Mouse (Mus musculus) sigmoid colon, adult 10 weeks (tissue): ENCODE data around the gene Znhit2. TPM values are rescaled to one million over a fixed set of nuclear protein-coding genes. Genes with fewer than 3 reads are reported as not detected.

Experiments
- polyA plus RNA-seq: library from polyadenylated mRNA; stranded (reverse); fragments of 350-450 nt; fragmentation: Illumina TruSeq; extraction: RNeasy Lipid Tissue Mini Kit (QIAGEN cat#74804); gene quantifications from one replicate; pipeline ENCODE4 v1.2.3, GENCODE M21; 2014; ENCODE audit warnings: low read depth, low replicate concordance

The Znhit2 gene
- polyA plus RNA-seq: not detected

GRCm38 (mm10) chr19:6061021-6061533 is at the start of gene Znhit2:
TSS of gene Znhit2 (plus strand) at chr19:6061192.

GRCm38 (mm10) chr19:6015511-6016315 is 45.3 kb upstream of the Znhit2 start, which contains the start of gene Capn1:
TSS of gene Capn1 (minus strand) at chr19:6015897.

GRCm38 (mm10) chr19:6046294-6047153 is 14.5 kb upstream of the Znhit2 start, which contains the start of gene Syvn1:
TSS of gene Syvn1 (plus strand) at chr19:6046576.

GRCm38 (mm10) chr19:6057313-6058096 is 3.5 kb upstream of the Znhit2 start, which contains the start of the genes Mrpl49 and Fau:
TSS of gene Mrpl49 (minus strand) at chr19:6057785.
TSS of gene Fau (plus strand) at chr19:6057844.

GRCm38 (mm10) chr19:6067724-6068415 is 6.9 kb downstream of the Znhit2 start, which contains the start of gene Tm7sf2:
TSS of gene Tm7sf2 (minus strand) at chr19:6068373.

GRCm38 (mm10) chr19:6076564-6077393 is 15.8 kb downstream of the Znhit2 start, which contains the start of gene Vps51:
TSS of gene Vps51 (minus strand) at chr19:6077231.

GRCm38 (mm10) chr19:6079983-6080480 is 19.0 kb downstream of the Znhit2 start, which contains the start of gene Tmem262:
TSS of gene Tmem262 (plus strand) at chr19:6080033.

GRCm38 (mm10) chr19:6082156-6082555 is 21.2 kb downstream of the Znhit2 start, which contains the start of gene Gm28374:
TSS of gene Gm28374 (minus strand) at chr19:6082256.

GRCm38 (mm10) chr19:6084478-6085248 is 23.7 kb downstream of the Znhit2 start, which contains the start of the genes Zfpl1 and Cdca5:
TSS of gene Zfpl1 (minus strand) at chr19:6084956.
TSS of gene Cdca5 (plus strand) at chr19:6084983.

GRCm38 (mm10) chr19:6094119-6094518 is 33.1 kb downstream of the Znhit2 start, which contains the start of gene AC131692.1:
TSS of gene AC131692.1 (plus strand) at chr19:6094419.

GRCm38 (mm10) chr19:6105586-6105985 is 44.6 kb downstream of the Znhit2 start, which contains the start of gene Naaladl1:
TSS of gene Naaladl1 (plus strand) at chr19:6105782.

Other genes starting within 250 kb of the Znhit2 start
- 4.3 TPM for gene Frmd8, start 185.9 kb upstream of the Znhit2 start, polyA plus RNA-seq
- 1.0 TPM for gene Slc25a45, start 183.4 kb upstream of the Znhit2 start, polyA plus RNA-seq
- gene Tigd3, start 167.0 kb upstream of the Znhit2 start, polyA plus RNA-seq: 0.19 TPM
- gene Dpf2, start 148.2 kb upstream of the Znhit2 start, polyA plus RNA-seq: 12.7 TPM
- gene Cdc42ep2, start 136.4 kb upstream of the Znhit2 start, polyA plus RNA-seq: 0.79 TPM
- gene Pola2, start 97.0 kb upstream of the Znhit2 start, polyA plus RNA-seq: 3.3 TPM
- not detected for gene Slc22a20, start 75.0 kb upstream of the Znhit2 start, polyA plus RNA-seq
- gene Capn1, start 45.3 kb upstream of the Znhit2 start, polyA plus RNA-seq: 2.7 TPM
- 1.1 TPM for gene Syvn1, start 14.6 kb upstream of the Znhit2 start, polyA plus RNA-seq
- 24.2 TPM for gene Mrpl49, start 3.4 kb upstream of the Znhit2 start, polyA plus RNA-seq
- gene Fau, start 3.3 kb upstream of the Znhit2 start, polyA plus RNA-seq: 18.5 TPM
- gene Tm7sf2, start 7.2 kb downstream of the Znhit2 start, polyA plus RNA-seq: 3.7 TPM
- 13.1 TPM for gene Vps51, start 16.0 kb downstream of the Znhit2 start, polyA plus RNA-seq
- not detected for gene Tmem262, start 18.8 kb downstream of the Znhit2 start, polyA plus RNA-seq
- gene Gm28374, start 21.1 kb downstream of the Znhit2 start, polyA plus RNA-seq: not detected
- gene Zfpl1, start 23.8 kb downstream of the Znhit2 start, polyA plus RNA-seq: 0.69 TPM
- gene Cdca5, start 23.8 kb downstream of the Znhit2 start, polyA plus RNA-seq: 3.0 TPM
- gene AC131692.1, start 33.2 kb downstream of the Znhit2 start, polyA plus RNA-seq: not detected
- gene Naaladl1, start 44.6 kb downstream of the Znhit2 start, polyA plus RNA-seq: 1.5 TPM
- 0.82 TPM for gene Sac3d1, start 57.5 kb downstream of the Znhit2 start, polyA plus RNA-seq
- gene Snx15, start 67.1 kb downstream of the Znhit2 start, polyA plus RNA-seq: 6.2 TPM
- gene Batf2, start 79.8 kb downstream of the Znhit2 start, polyA plus RNA-seq: 1.2 TPM
- 3.0 TPM for gene Arl2, start 80.4 kb downstream of the Znhit2 start, polyA plus RNA-seq
- not detected for gene Majin, start 123.2 kb downstream of the Znhit2 start, polyA plus RNA-seq
- not detected for gene Gpha2, start 165.2 kb downstream of the Znhit2 start, polyA plus RNA-seq
- gene Ppp2r5b, start 174.7 kb downstream of the Znhit2 start, polyA plus RNA-seq: 0.50 TPM
- gene Atg2a, start 180.5 kb downstream of the Znhit2 start, polyA plus RNA-seq: 0.32 TPM
- gene Ehd1, start 215.5 kb downstream of the Znhit2 start, polyA plus RNA-seq: 8.5 TPM
- gene Cdc42bpg, start 245.3 kb downstream of the Znhit2 start, polyA plus RNA-seq: 7.5 TPM